ENCODE assay signal across 26 mouse cellular contexts in the genomic region with DNA sequence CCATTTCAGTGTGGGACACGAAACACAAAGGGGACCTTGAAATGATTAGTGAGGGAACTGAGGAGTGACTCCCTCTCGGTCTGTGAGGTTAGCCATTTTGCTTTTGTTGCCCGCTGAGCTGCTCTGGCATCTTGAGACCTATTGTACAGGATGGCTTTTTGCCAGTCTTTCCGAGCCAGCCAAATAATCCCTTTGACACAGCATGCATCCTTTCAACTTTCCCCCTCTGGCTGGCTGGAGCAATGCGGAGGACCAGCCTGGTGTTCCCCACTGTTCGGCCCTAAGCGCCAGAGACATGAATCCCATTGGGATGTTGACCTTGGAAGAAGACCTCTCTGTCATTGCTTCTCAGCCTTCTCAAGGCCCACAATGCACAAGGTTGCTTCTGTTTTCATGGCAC. TPM values are rescaled to one million over a fixed set of nuclear protein-coding genes. Genes with fewer than 3 reads are reported as not detected.
DNase-seq lines count a peak whose midpoint lies in the region; ATAC-seq lines count a peak whose summit lies in the region.
"Had no signal": no experiment of that assay in that cellular context is flagged by ENCODE, and none has a peak within 500 bp of the region (broad histone marks: within the 10 kb centered on the region; RNA-seq: fewer than 3 reads in every experiment).

No protein-coding gene starts in this region.

- no peaks in the 10 kb centered on the region for H3K4me1 ChIP-seq in hindbrain, embryonic 15.5 days (replicated peaks)
- H3K4me1 ChIP-seq in hindbrain, embryonic 11.5 days (replicated peaks; ENCODE audit: control insufficient read depth, insufficient read depth, low read length): 0 out of 2 replicates have a peak, but pooled peaks cover 3% of the 10 kb centered on the region
- H3K4me1 ChIP-seq in kidney, embryonic 16.5 days (ENCODE audit: insufficient read depth, low read length): 0 out of 2 replicates have a peak, but pooled peaks cover 3% of the 10 kb centered on the region
- H3K4me1 ChIP-seq: heart, embryonic 13.5 days; megakaryocyte, embryonic 14.5 days had no signal

- H3K27me3 ChIP-seq in hindbrain, embryonic 15.5 days: no peaks in the 10 kb centered on the region
- H3K27me3 ChIP-seq in hindbrain, embryonic 11.5 days (ENCODE audit: control insufficient read depth, insufficient read depth, low read length): no peaks in the 10 kb centered on the region
- H3K27me3 ChIP-seq in kidney, embryonic 16.5 days (ENCODE audit: insufficient read depth, low read length): no peaks in the 10 kb centered on the region
- H3K27me3 ChIP-seq: CH12.LX; megakaryocyte, embryonic 14.5 days had no signal

- no peak overlapping the region for H3K4me3 ChIP-seq in hindbrain, embryonic 15.5 days
- no peak overlapping the region for H3K4me3 ChIP-seq in hindbrain, embryonic 11.5 days (ENCODE audit: low read depth, low read length)
- H3K4me3 ChIP-seq in kidney, embryonic 16.5 days (ENCODE audit: low read length): no peak overlapping the region
- H3K4me3 ChIP-seq: erythroblast, embryonic 14.5 days; heart, embryonic 13.5 days; megakaryocyte, embryonic 14.5 days; neural tube, embryonic 13.5 days had no signal

- no peak overlapping the region for H3K4me2 ChIP-seq in hindbrain, embryonic 15.5 days
- H3K4me2 ChIP-seq in hindbrain, embryonic 11.5 days (replicated peaks; ENCODE audit: low read depth, low read length): no peak overlapping the region
- H3K4me2 ChIP-seq in kidney, embryonic 16.5 days (replicated peaks; ENCODE audit: low read depth, low read length): no peak overlapping the region
- H3K4me2 ChIP-seq: heart, embryonic 13.5 days; liver, embryonic 11.5 days; neural tube, embryonic 13.5 days had no signal

- 41% methylated on average over 7 of the region's 7 CpGs for WGBS in hindbrain, embryonic 15.5 days
- WGBS in hindbrain, embryonic 11.5 days: 54% methylated on average over 7 of the region's 7 CpGs
- 92% methylated on average over 7 of the region's 7 CpGs for WGBS in kidney, embryonic 16.5 days

- H3K36me3 ChIP-seq in hindbrain, embryonic 15.5 days: no peaks in the 10 kb centered on the region
- H3K36me3 ChIP-seq in hindbrain, embryonic 11.5 days (ENCODE audit: control insufficient read depth, insufficient read depth, low read length): no peaks in the 10 kb centered on the region
- no peaks in the 10 kb centered on the region for H3K36me3 ChIP-seq in kidney, embryonic 16.5 days (ENCODE audit: insufficient read depth, low read length)
- H3K36me3 ChIP-seq: heart, embryonic 13.5 days; neural tube, embryonic 13.5 days had no signal

- H3K27ac ChIP-seq in hindbrain, embryonic 15.5 days (replicated peaks): no peak overlapping the region
- H3K27ac ChIP-seq in hindbrain, embryonic 11.5 days (ENCODE audit: low read depth, low read length): no peak overlapping the region
- no peak overlapping the region for H3K27ac ChIP-seq in kidney, embryonic 16.5 days (ENCODE audit: low read length)
- H3K27ac ChIP-seq: heart, embryonic 13.5 days; neural tube, embryonic 13.5 days had no signal

- DNase-seq in cerebellum, postnatal 14 days: peak; percentile 22 to 38
- no peak for DNase-seq in cerebellum, postnatal 36 days
- DNase-seq in hindbrain, embryonic 11.5 days (ENCODE audit: low spot score): no peak
- DNase-seq in retina, postnatal 1 day: peak; percentile 30
- DNase-seq in retina, embryonic 14.5 days (ENCODE audit: low spot score): no peak
- DNase-seq: gastrocnemius, postnatal 14 days; heart, adult 18-20 months; kidney, adult 8-10 months; kidney, postnatal 36 days; layer of hippocampus, adult 9-11 months; lung, adult 18-20 months; lung, postnatal 14 days; right cerebral cortex, postnatal 25 days; thymus, postnatal 4 days had no signal

- H3K9ac ChIP-seq in hindbrain, embryonic 15.5 days: no peak overlapping the region
- no peak overlapping the region for H3K9ac ChIP-seq in hindbrain, embryonic 11.5 days (ENCODE audit: low read depth, low read length)
- H3K9ac ChIP-seq in kidney, embryonic 16.5 days (replicated peaks; ENCODE audit: low read length): no peak overlapping the region
- H3K9ac ChIP-seq: heart, embryonic 13.5 days; neural tube, embryonic 13.5 days had no signal

- ATAC-seq in hindbrain, embryonic 15.5 days (ENCODE audit: low FRiP score, low read depth): peak; percentile 19; the same call in 1 of the 2 replicates
- no peak for ATAC-seq in hindbrain, embryonic 11.5 days (ENCODE audit: low FRiP score)
- ATAC-seq in kidney, embryonic 16.5 days (ENCODE audit: low FRiP score, low TSS enrichment): no peak

- no peaks in the 10 kb centered on the region for H3K9me3 ChIP-seq in hindbrain, embryonic 15.5 days
- no peaks in the 10 kb centered on the region for H3K9me3 ChIP-seq in hindbrain, embryonic 11.5 days (ENCODE audit: control insufficient read depth, low read length)
- H3K9me3 ChIP-seq in kidney, embryonic 16.5 days (ENCODE audit: low read length): no peaks in the 10 kb centered on the region
- H3K9me3 ChIP-seq: heart, embryonic 13.5 days; neural tube, embryonic 13.5 days had no signal

RNA-seq across cellular contexts. Expression of gene 9630041A04Rik, which starts 37.7 kb away (rescaled TPM):
- polyA plus RNA-seq in hindbrain, embryonic 15.5 days (2015; fragmentation: Nextera tagmentation; extraction: Ambion mirVana): 0.26 and 0.30 TPM in 2 replicates
- polyA plus RNA-seq in hindbrain, embryonic 11.5 days (2014; fragmentation: Nextera tagmentation; extraction: Ambion mirVana): 0.28 TPM in 1 of 2 replicates, not detected in the other
- not detected in 2 replicates for polyA plus RNA-seq in kidney, embryonic 16.5 days (2015; fragmentation: Nextera tagmentation; extraction: Ambion mirVana)
- polyA plus RNA-seq: embryonic facial prominence, embryonic 11.5 days; erythroblast, embryonic 14.5 days; heart, embryonic 13.5 days; limb, embryonic 11.5 days; liver, embryonic 11.5 days; spleen, adult 2 months; stomach, embryonic 14.5 days had no signal

Comparison
In these comparisons a context has a peak if more than half of its experiments do, and no peak if none do; other contexts are left out.
1. DNase-seq: peak in cerebellum, postnatal 14 days (2 of 2) and retina, postnatal 1 day (single experiment); none in cerebellum, postnatal 36 days (0 of 2), hindbrain, embryonic 11.5 days (single experiment) and retina, embryonic 14.5 days (single experiment).